Mouse (Mus musculus): ENCODE data around the gene Ppp1r1b.
"Not testable (repeated sequence)": the region's sequence is repeated elsewhere in the genome, so short reads cannot be mapped to it uniquely, and the experiment has no call there.

Gene Ppp1r1b

GRCm38 (mm10) chr11:98371556-98372240 is 23.5 kb downstream of the Ppp1r1b start:
- in situ Hi-C loops (cut with MboI, MseI), result no loop called here

DNA sequence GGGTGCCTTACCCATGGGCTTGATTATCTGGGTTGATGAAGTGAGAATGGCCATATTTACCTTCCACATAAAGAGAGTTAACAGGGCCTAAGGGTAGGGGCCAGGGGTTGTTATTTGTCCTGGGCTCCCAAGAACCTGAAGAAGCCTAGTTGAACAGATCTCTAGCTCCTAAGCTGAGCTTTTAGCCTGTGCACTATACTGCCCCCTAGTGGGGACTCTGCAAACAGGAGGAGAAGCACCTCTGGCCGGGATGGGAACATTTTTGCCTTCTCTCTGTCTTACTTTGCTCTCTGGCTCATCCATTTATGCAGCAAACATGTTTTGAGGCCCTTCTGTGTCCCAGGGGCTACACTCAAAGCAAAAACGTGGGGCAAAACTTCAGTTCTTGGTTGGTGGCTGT is 24.2 kb downstream of the Ppp1r1b start:
- in situ Hi-C loops (cut with MboI, MseI), result no loop called here

DNA sequence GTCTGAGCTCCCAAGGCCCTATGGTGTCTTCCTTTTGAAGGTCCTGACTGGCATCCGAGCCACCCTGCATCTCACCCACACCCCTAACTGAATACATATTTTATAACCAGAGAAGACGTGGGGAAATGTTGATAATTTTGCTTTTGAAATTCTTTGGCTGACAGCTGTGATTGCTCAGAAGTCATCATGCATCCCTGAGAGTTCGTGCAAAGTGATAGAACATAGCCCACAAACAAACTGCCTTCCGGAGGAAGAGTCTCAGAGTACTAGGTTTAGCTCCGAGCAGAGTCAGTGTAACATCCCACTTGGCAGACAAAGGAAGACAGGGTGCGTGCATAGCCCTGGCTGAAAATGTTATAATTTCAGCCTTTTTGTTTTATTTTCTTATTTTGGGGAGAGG is 25.0 kb downstream of the Ppp1r1b start:
- in situ Hi-C loops (cut with MboI, MseI), result no loop called here

- in situ Hi-C loops (cut with MboI, MseI), result no loop called here
Measured at GRCm38 (mm10) chr11:98374266-98374665, 26.1 kb downstream of the Ppp1r1b start.

DNA sequence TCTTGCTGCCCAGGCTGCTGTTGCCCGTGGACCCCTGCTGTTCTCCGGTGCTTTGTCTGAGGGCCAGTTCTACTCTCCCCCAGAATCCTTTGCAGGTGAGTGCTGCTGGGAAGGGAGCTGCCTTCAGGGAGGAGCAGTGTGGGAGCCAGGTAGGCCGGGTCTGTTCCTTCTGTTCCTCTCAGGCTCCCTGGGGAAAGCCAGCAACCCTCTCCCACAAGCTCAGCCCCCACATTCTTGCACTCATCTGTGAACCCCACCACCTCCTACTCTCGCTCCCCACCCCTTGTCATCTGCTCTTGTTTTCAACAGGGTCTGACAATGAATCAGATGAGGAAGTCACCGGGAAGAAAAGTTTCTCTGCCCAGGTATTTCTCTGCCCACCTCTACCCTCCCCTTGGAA is 28.6 kb downstream of the Ppp1r1b start:
- in situ Hi-C loops (cut with MboI, MseI), result loop anchor here (5.0 kb wide), 1 partner anchor 104 kb away; no protein-coding TSS in a partner anchor

DNA sequence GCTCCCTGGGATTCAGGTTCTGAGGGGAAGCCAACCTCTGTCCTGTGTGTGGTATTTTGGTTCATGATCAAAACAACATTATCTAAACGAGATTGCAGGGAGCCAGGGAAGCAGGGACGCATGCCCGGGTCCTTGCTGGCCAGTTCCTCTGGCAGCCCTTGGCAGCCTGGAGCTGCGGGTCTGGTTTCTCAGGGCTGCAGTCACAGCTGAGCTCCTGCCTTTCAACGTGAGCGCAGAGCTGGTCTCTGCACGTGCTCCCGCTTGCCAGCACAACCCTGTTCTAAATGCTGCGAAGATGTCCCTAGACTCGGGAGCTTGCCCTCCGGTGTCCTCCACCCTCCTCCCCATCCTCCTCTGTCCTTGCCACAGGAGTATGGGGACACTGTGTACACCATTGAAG is 29.6 kb downstream of the Ppp1r1b start:
- in situ Hi-C loops (cut with MboI, MseI), result loop anchor here (5.0 kb wide), 1 partner anchor 105 kb away; no protein-coding TSS in a partner anchor

DNA sequence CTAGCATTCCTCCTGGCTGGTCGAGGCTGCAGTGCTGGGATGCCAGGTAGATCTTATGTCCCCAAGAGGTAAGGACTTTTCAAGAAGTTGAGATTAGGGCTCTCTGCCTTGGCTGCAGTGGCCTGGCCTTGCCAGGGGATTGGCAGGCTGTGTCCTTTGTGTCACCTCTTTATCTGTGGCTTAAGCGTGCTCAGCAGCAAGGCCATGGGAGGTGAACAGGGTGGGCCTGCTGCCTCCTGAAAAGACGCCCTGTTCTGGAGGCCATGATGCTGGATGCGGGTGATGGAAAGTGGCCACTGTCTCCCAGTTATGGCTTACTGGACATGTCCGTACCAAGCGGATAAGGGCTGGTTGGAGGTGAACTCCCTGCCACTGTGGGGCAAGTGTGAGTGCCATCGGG is 31.2 kb downstream of the Ppp1r1b start:
- in situ Hi-C loops (cut with MboI, MseI), result loop anchor here (5.0 kb wide), 1 partner anchor 107 kb away; no protein-coding TSS in a partner anchor

- in situ Hi-C loops (cut with MboI, MseI), result no loop called here
Measured at GRCm38 (mm10) chr11:98380106-98380505, 31.9 kb downstream of the Ppp1r1b start.

- in situ Hi-C loops (cut with MboI, MseI), result no loop called here
Measured at GRCm38 (mm10) chr11:98381651-98382050, 33.4 kb downstream of the Ppp1r1b start.

DNA sequence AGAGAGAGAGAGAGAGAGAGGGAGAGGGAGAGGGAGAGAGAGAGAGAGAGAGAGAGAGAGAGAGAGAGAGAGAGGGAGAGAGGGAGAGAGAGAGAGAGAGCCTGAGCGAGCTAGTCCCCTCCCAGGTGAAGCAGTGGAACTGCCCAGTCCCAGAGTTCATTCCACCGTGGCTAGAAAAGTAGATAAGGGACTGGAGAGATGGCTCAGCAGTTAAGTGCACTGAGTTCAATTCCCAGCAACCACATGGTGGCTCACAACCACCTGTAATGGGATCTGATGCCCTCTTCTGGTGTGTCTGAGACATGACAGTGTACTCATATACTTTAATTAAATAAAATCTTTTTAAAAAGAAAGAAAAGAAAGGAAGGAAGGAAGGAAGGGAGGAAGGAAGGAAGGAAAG is 34.2 kb downstream of the Ppp1r1b start:
- in situ Hi-C loops (cut with MboI, MseI), result not testable (repeated sequence)

GRCm38 (mm10) chr11:98383261-98384030 is 35.2 kb downstream of the Ppp1r1b start, which contains the start of gene Tcap:
Gene Tcap, plus strand, starts transcription at chr11:98383811.
- in situ Hi-C loops (cut with MboI, MseI), result no loop called here

GRCm38 (mm10) chr11:98384216-98384615 is 36.0 kb downstream of the Ppp1r1b start:
- in situ Hi-C loops (cut with MboI, MseI), result no loop called here

- in situ Hi-C loops (cut with MboI, MseI), result loop anchor here (5.0 kb wide), 2 partner anchors 47 to 268 kb away; no protein-coding TSS in a partner anchor
Measured at GRCm38 (mm10) chr11:98384721-98385637, 36.8 kb downstream of the Ppp1r1b start.

- in situ Hi-C loops (cut with MboI, MseI), result loop anchor here (5.0 kb wide), 2 partner anchors 46 to 269 kb away; no protein-coding TSS in a partner anchor
Measured at GRCm38 (mm10) chr11:98385638-98386585, 37.7 kb downstream of the Ppp1r1b start, which contains the start of gene Pnmt. Gene Pnmt, plus strand, starts transcription at chr11:98386450.

DNA sequence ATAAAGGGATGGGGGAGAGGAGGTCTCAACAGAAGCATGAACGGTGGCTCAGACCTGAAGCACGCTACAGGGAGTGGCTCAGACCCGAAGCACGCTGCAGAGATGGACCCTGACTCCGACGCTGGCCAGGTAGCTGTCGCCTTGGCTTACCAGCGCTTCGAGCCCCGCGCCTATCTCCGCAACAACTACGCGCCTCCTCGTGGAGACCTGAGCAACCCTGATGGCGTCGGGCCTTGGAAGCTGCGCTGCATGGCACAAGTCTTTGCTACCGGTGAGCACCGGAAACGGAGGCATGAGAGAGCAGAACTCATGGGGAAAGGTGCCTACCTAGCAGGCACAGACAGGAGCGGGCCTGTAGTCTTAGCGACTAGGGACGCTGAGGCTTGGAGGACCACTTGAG is 38.4 kb downstream of the Ppp1r1b start:
- in situ Hi-C loops (cut with MboI, MseI), result loop anchor here (5.0 kb wide), 2 partner anchors 46 to 269 kb away; no protein-coding TSS in a partner anchor

DNA sequence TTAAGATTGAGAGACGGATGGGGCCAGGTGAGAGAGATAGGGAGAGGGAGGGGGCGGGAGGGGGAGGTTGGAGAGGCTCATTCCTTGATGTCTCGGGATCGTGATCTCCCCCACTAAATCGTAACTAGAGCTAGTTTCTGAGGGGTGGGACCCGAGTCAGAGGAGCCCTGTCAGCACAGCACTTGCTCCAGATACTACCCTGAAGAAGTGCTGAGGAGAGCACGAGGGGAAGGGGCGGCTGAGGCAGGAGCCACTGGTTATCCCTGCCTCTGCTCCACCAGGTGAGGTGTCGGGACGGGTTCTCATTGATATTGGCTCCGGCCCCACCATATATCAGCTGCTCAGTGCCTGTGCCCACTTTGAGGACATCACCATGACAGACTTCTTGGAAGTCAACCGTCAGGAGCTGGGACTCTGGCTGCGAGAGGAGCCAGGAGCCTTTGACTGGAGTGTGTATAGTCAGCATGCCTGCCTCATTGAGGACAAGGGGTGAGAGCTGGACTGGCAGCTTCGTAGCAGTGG is 38.9 kb downstream of the Ppp1r1b start:
- in situ Hi-C loops (cut with MboI, MseI), result loop anchor here (5.0 kb wide), 2 partner anchors 45 to 270 kb away; no protein-coding TSS in a partner anchor

DNA sequence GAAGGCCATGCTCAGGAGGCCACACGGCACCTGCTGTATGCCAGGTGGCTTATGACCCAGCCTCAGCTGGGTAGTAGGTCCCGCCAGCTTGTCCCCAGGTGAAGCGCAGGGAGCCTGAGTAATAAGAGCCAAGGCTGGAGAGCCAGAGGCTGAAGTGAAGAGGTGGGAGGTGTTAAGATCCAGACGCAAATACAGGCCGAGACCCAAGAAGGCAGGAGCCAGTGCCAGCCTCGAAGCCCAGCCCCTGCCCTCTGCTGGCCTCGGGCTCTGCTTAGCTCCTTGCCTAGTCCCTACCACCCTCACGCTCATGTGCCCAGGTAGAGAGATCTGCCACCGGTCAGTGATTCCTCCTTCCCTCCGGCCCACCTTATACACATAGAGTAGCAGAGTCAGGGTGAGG is 40.1 kb downstream of the Ppp1r1b start:
- in situ Hi-C loops (cut with MboI, MseI), result loop anchor here (5.0 kb wide), 2 partner anchors 44 to 271 kb away; no protein-coding TSS in a partner anchor

GRCm38 (mm10) chr11:98389221-98389780 is 41.1 kb downstream of the Ppp1r1b start:
- in situ Hi-C loops (cut with MboI, MseI), result loop anchor here (5.0 kb wide), 2 partner anchors 43 to 272 kb away; no protein-coding TSS in a partner anchor

- in situ Hi-C loops (cut with MboI, MseI), result no loop called here
Measured at GRCm38 (mm10) chr11:98390141-98390540, 41.9 kb downstream of the Ppp1r1b start.
